Mouse (Mus musculus): ENCODE measurements at regions not wholly inside any gene's neighbourhood (a gene's known extent, or its start where the extent isn't known, plus 50 kb on each side); places are given as distances from the start of the nearest gene placed in this dataset.

DNA sequence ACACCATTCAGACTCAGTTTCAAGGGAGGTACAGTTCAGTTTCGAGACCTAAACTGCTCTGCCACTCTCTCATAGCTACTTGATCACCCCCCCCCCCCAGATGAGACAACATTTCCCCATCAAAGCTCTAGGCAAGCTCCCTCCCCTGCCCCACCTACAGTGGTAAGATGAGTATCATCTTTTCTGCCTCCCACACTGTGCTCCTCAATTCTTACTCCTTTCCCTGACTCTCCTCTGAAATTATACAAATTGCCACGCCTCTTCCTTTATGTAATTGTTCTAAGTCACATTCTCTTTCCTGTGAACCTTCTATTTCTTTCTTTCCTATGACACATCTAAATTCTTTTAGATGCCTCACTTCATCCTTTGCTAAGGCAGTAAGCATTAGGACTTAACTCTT lies 321.6 kb downstream of the Htr1b start:
- in situ Hi-C loops (cut with MboI; ENCODE audit: low pct_unique_long_range_greater_than_20kb in 1 of 2, low sequenced_read_pairs in 2 of 2, unreplicated experiment in 1 of 2) = no loop called here

- in situ Hi-C loops (cut with MboI; ENCODE audit: low pct_unique_long_range_greater_than_20kb in 1 of 2, low sequenced_read_pairs in 2 of 2, unreplicated experiment in 1 of 2) = no loop called here
Observed at GRCm38 (mm10) chr9:81308532-81309191, 325.0 kb downstream of the Htr1b start.

- in situ Hi-C loops (cut with MboI; ENCODE audit: low pct_unique_long_range_greater_than_20kb in 1 of 2, low sequenced_read_pairs in 2 of 2, unreplicated experiment in 1 of 2) = no loop called here
Observed at GRCm38 (mm10) chr9:81305437-81306046, 328.1 kb downstream of the Htr1b start.

- in situ Hi-C loops (cut with MboI; ENCODE audit: low pct_unique_long_range_greater_than_20kb in 1 of 2, low sequenced_read_pairs in 2 of 2, unreplicated experiment in 1 of 2) = no loop called here
Observed at GRCm38 (mm10) chr9:81275751-81276150, 357.9 kb downstream of the Htr1b start.

DNA sequence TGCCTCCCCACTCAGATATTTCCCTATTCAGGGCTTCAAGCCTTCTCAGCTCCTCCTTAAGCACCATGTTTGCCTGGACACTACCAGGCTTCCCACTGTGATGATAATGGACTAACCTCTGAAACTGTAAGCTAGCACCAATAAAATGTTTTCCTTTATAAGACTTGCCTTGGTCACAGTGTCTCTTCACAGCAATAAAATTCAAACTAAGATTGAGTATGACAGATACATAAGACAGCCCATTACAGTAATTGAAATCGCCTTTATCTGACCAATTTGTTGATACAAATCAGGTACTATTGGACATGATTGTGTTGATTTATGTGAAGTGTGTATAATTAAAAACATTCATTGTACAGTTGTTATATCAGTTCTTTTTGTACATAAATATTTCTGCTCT lies 358.3 kb downstream of the Htr1b start:
- in situ Hi-C loops (cut with MboI; ENCODE audit: low pct_unique_long_range_greater_than_20kb in 1 of 2, low sequenced_read_pairs in 2 of 2, unreplicated experiment in 1 of 2) = no loop called here

- in situ Hi-C loops (cut with MboI; ENCODE audit: low pct_unique_long_range_greater_than_20kb in 1 of 2, low sequenced_read_pairs in 2 of 2, unreplicated experiment in 1 of 2) = loop anchor here in 1 of 2 experiments (10.0 kb wide), 1 partner anchor 990 kb away; no protein-coding TSS in a partner anchor
Observed at GRCm38 (mm10) chr9:81224957-81225356, 408.7 kb downstream of the Htr1b start.

- in situ Hi-C loops (cut with MboI; ENCODE audit: low pct_unique_long_range_greater_than_20kb in 1 of 2, low sequenced_read_pairs in 2 of 2, unreplicated experiment in 1 of 2) = no loop called here
Observed at GRCm38 (mm10) chr9:81217938-81218337, 415.7 kb downstream of the Htr1b start.

DNA sequence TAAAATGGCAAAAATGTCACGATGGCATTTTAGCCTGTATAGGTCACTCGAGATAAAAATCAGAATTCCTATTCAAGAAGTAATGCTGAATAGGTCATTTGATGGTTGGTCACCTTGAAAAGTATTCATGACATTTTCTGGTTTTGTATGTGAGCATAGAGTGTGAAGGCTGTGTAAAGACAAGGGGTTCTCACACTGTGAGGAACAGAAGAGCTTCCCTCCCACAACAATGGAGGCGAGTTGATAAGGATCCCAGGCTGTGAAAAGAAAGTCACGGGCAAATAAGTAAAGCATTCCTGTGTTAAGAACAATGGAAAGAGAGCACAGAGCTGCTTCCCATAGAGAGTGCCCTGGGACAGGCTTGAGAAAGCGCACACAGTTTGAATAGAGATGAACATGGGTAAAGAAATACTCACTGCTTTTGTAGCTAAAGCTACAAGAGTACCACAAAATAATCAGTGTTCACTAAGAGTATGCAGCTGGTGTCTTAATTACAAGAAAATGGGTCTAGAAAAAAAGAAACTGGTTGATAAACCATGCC lies 418.0 kb downstream of the Htr1b start:
- in situ Hi-C loops (cut with MboI; ENCODE audit: low pct_unique_long_range_greater_than_20kb in 1 of 2, low sequenced_read_pairs in 2 of 2, unreplicated experiment in 1 of 2) = no loop called here

GRCm38 (mm10) chr9:81214692-81215091 lies 418.9 kb downstream of the Htr1b start:
- in situ Hi-C loops (cut with MboI; ENCODE audit: low pct_unique_long_range_greater_than_20kb in 1 of 2, low sequenced_read_pairs in 2 of 2, unreplicated experiment in 1 of 2) = no loop called here

DNA sequence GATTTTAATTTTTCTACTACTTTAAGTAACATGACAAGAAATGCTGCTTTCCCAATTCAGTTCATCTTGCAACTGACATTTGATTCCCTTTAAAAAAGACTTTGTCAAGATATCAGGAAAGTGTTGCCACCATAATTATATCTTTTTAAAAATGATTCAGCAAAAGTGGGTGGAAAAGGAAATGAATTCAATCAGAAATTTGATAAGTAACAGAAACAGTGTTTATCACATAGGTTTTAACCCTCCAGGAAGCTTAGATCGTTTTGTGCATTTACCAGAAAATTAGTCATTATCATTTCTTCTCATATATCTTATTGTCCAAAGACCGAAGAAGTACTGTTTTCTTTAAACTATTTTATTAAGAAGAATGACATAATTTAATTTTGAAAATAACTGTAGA lies 441.0 kb downstream of the Htr1b start:
- in situ Hi-C loops (cut with MboI; ENCODE audit: low pct_unique_long_range_greater_than_20kb in 1 of 2, low sequenced_read_pairs in 2 of 2, unreplicated experiment in 1 of 2) = no loop called here

Data from mouse embryonic stem cell (cell line).